Mouse (Mus musculus) bone marrow, adult 2 months (tissue): ENCODE data around the gene Gm48551.

Source experiments
- CTCF ChIP-seq: fragments of 200-500 bp; IDR thresholded peaks from 2 replicates; pipeline ENCODE4 v1.5.1; 2011; ENCODE audit warnings: low read length, control low read depth; ENCODE audit not compliant: control insufficient read depth, insufficient read depth
- POLR2A ChIP-seq: fragments of 200-500 bp; IDR thresholded peaks from 2 replicates; pipeline ENCODE4 v1.6.1; 2011; ENCODE audit warnings: low read depth, mild to moderate bottlenecking, control low read depth, low read length, borderline replicate concordance; ENCODE audit not compliant: control insufficient read depth

DNA sequence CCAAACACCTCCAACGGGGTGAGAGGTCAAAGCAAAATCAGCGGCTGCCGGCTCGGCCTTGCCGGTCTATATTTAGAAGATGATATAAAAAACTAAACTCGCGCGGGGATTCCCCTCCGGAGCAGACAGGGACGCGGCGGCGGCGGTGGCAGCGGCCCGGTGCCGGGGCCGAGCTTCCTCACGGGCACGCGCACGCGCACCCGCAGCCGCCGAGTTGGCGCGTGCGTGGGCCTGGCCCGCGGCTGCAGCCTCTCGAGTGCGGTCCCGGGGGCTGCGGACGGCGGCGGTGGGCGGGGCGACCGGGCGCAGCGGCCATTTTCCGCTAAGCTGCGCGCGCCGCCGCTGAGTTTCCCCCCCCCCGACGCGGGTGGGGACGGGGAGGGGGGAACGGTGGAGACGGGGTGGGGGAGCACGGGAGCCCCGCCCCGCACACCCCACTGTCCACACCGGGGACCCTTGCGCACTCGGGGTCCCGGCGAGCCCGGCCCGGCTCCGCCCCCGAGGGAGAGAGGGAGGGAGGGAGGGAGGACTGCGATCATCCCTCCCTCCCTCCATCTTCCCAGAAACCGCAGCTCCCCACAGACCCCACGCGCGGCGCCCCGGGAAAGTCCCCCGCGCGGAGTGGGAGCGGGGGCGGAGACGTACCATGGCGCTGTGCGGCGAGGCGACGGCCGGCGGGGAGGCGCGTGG, 46.0 kb downstream of the Gm48551 start:
- no peak for TF ChIP-seq CTCF
- peak; percentile 36; the same call in 1 of the 2 replicates for TF ChIP-seq POLR2A
